Comparison of ENCODE assay signal across 8 mouse cellular contexts in the genomic region with DNA sequence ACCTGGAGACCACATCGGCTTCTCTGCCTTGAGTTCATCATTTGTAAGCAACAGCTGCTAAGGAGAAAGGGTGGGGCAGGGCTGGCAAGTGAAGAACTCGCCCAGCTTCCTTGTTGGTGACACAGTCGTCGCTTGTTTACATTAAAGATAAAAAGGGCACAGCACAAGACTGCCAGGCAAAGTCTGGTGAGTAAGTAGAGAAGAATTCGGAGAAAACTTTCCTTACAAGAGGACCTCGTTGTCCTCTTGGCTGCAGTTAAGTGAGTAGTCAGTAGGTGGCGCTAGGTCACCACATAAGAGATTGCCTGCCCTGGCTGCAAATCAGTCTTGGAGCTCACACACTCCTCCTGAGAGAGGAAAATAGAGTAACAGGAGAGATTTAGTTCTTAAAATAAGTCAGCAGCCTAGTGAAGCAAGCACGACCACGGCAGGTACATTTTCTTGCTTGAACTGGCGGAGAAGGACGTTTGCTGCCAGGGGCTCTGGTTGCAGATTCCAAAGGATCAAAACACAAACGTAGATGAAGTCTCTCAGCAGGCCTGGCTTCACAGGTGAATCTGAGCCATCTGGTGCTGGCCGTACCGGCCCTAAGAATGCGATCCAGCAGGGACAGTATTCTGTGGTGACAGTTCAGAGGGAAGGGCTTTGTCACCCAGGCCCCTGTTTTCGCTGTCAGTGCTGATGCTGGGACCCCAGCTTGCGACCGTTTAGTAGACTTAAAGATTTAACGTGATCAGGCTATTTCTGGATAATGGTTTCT. TPM values are rescaled to one million over a fixed set of nuclear protein-coding genes. Genes with fewer than 3 reads are reported as not detected.
DNase-seq lines count a peak whose midpoint lies in the region; ATAC-seq and TF ChIP-seq lines count a peak whose summit lies in the region.

No protein-coding gene starts in this region.

- peak overlapping the region; percentile 26; the same call in 1 of the 2 replicates for H3K4me2 ChIP-seq in embryonic facial prominence, embryonic 13.5 days
- no peak overlapping the region for H3K4me2 ChIP-seq in kidney, postnatal 0 days (ENCODE audit: low read length)
- H3K4me2 ChIP-seq in liver, embryonic 11.5 days, result no peak overlapping the region
- no peak overlapping the region for H3K4me2 ChIP-seq in neural tube, embryonic 11.5 days (ENCODE audit: low read depth)
- H3K4me2 ChIP-seq in stomach, embryonic 16.5 days (ENCODE audit: low read depth, low read length), result no peak overlapping the region

- peaks cover 9% of the 10 kb centered on the region; the same call in 1 of the 2 replicates for H3K4me1 ChIP-seq in embryonic facial prominence, embryonic 13.5 days
- H3K4me1 ChIP-seq in heart, embryonic 10.5 days, result peaks cover 6% of the 10 kb centered on the region; the same call in 1 of the 2 replicates
- H3K4me1 ChIP-seq in kidney, postnatal 0 days (replicated peaks; ENCODE audit: insufficient read depth, low read length), result no peaks in the 10 kb centered on the region
- H3K4me1 ChIP-seq in liver, embryonic 11.5 days (replicated peaks; ENCODE audit: control insufficient read depth, insufficient read depth, low read length), result no peaks in the 10 kb centered on the region; the same call in 1 of the 2 replicates
- H3K4me1 ChIP-seq in neural tube, embryonic 11.5 days (ENCODE audit: control insufficient read depth, insufficient read depth, low read length), result 0 out of 2 replicates have a peak, but pooled peaks cover 2% of the 10 kb centered on the region
- H3K4me1 ChIP-seq in stomach, embryonic 16.5 days (ENCODE audit: control insufficient read depth, insufficient read depth, low read length), result 0 out of 2 replicates have a peak, but pooled peaks cover 5% of the 10 kb centered on the region

- no peak overlapping the region for H3ac ChIP-seq in C2C12 (ENCODE audit: control insufficient read depth, insufficient read length, low read depth)

- no peaks in the 10 kb centered on the region for H3K9me3 ChIP-seq in embryonic facial prominence, embryonic 13.5 days
- H3K9me3 ChIP-seq in heart, embryonic 10.5 days, result no peaks in the 10 kb centered on the region
- H3K9me3 ChIP-seq in kidney, postnatal 0 days (replicated peaks; ENCODE audit: low read length), result no peaks in the 10 kb centered on the region
- peaks cover 5% of the 10 kb centered on the region; the same call in 1 of the 2 replicates for H3K9me3 ChIP-seq in liver, embryonic 11.5 days (ENCODE audit: control insufficient read depth, low read length)
- 0 out of 2 replicates have a peak, but pooled peaks cover 4% of the 10 kb centered on the region for H3K9me3 ChIP-seq in neural tube, embryonic 11.5 days (ENCODE audit: control insufficient read depth, low read length)
- H3K9me3 ChIP-seq in stomach, embryonic 16.5 days (replicated peaks; ENCODE audit: control insufficient read depth, low read length), result peaks cover 5% of the 10 kb centered on the region; the same call in 1 of the 2 replicates

- peak; percentile 62 for TF ChIP-seq CTCF in C2C12 (IDR thresholded peaks at IDR 0.05; ENCODE audit: control insufficient read depth, insufficient read depth, insufficient read length)
- TF ChIP-seq CTCF in kidney, postnatal 0 days (IDR thresholded peaks at IDR 0.05; ENCODE audit: low read depth), result peak; percentile 95

- WGBS in embryonic facial prominence, embryonic 13.5 days, result 23% methylated on average over 19 of the region's 19 CpGs
- 19% methylated on average over 19 of the region's 19 CpGs for WGBS in heart, embryonic 10.5 days
- 21% methylated on average over 19 of the region's 19 CpGs for WGBS in kidney, postnatal 0 days
- WGBS in liver, embryonic 11.5 days, result 27% methylated on average over 19 of the region's 19 CpGs
- WGBS in neural tube, embryonic 11.5 days, result 28% methylated on average over 19 of the region's 19 CpGs
- 21% methylated on average over 19 of the region's 19 CpGs for WGBS in stomach, embryonic 16.5 days

- no peaks in the 10 kb centered on the region for H3K36me3 ChIP-seq in C2C12 (ENCODE audit: control insufficient read depth, insufficient read depth)
- H3K36me3 ChIP-seq in embryonic facial prominence, embryonic 13.5 days, result no peaks in the 10 kb centered on the region
- H3K36me3 ChIP-seq in heart, embryonic 10.5 days, result no peaks in the 10 kb centered on the region
- no peaks in the 10 kb centered on the region for H3K36me3 ChIP-seq in kidney, postnatal 0 days (ENCODE audit: insufficient read depth, low read length)
- no peaks in the 10 kb centered on the region for H3K36me3 ChIP-seq in liver, embryonic 11.5 days (ENCODE audit: control insufficient read depth, insufficient read depth, low read length)
- no peaks in the 10 kb centered on the region for H3K36me3 ChIP-seq in neural tube, embryonic 11.5 days (ENCODE audit: control insufficient read depth, insufficient read depth, low read length)
- no peaks in the 10 kb centered on the region for H3K36me3 ChIP-seq in stomach, embryonic 16.5 days (ENCODE audit: control insufficient read depth, insufficient read depth, low read length)

- H3K9ac ChIP-seq in embryonic facial prominence, embryonic 13.5 days, result no peak overlapping the region
- no peak overlapping the region for H3K9ac ChIP-seq in kidney, postnatal 0 days (ENCODE audit: low read depth, low read length)
- H3K9ac ChIP-seq in liver, embryonic 11.5 days (ENCODE audit: low read depth, low read length), result no peak overlapping the region
- H3K9ac ChIP-seq in neural tube, embryonic 11.5 days (ENCODE audit: low read length), result peak overlapping the region; percentile 18
- H3K9ac ChIP-seq in stomach, embryonic 16.5 days (ENCODE audit: low read length), result peak overlapping the region; percentile 23; the same call in 1 of the 2 replicates

- ATAC-seq in embryonic facial prominence, embryonic 13.5 days (ENCODE audit: insufficient number of reproducible peaks, insufficient read depth, low FRiP score, low TSS enrichment, low read depth), result no peak
- ATAC-seq in kidney, postnatal 0 days (replicated peaks; ENCODE audit: low FRiP score, low read depth), result peak; percentile 50; the same call in 1 of the 2 replicates
- no peak for ATAC-seq in liver, embryonic 11.5 days (replicated peaks; ENCODE audit: low FRiP score)
- ATAC-seq in neural tube, embryonic 11.5 days (ENCODE audit: insufficient read depth, low FRiP score, low TSS enrichment), result 0 out of 2 replicates have a peak, but pooled peaks have one; percentile 40
- peak; percentile 58; the same call in 1 of the 2 replicates for ATAC-seq in stomach, embryonic 16.5 days (ENCODE audit: insufficient read depth, low FRiP score)

- no peaks in the 10 kb centered on the region for H3K27me3 ChIP-seq in C2C12 (ENCODE audit: control insufficient read depth, insufficient read depth, insufficient read length)
- H3K27me3 ChIP-seq in embryonic facial prominence, embryonic 13.5 days, result peaks cover 21% of the 10 kb centered on the region
- H3K27me3 ChIP-seq in heart, embryonic 10.5 days (ENCODE audit: insufficient read depth, poor library complexity, severe bottlenecking), result no peaks in the 10 kb centered on the region
- H3K27me3 ChIP-seq in kidney, postnatal 0 days (ENCODE audit: insufficient read depth, low read length), result no peaks in the 10 kb centered on the region
- no peaks in the 10 kb centered on the region for H3K27me3 ChIP-seq in liver, embryonic 11.5 days (replicated peaks; ENCODE audit: control insufficient read depth, insufficient read depth, low read length)
- H3K27me3 ChIP-seq in neural tube, embryonic 11.5 days (ENCODE audit: control insufficient read depth, insufficient read depth, low read length), result no peaks in the 10 kb centered on the region
- no peaks in the 10 kb centered on the region for H3K27me3 ChIP-seq in stomach, embryonic 16.5 days (ENCODE audit: control insufficient read depth, insufficient read depth, low read length)

- no peaks in the 10 kb centered on the region for H3K79me2 ChIP-seq in C2C12 (ENCODE audit: control insufficient read depth, insufficient read depth)

- H3K4me3 ChIP-seq in C2C12 (ENCODE audit: insufficient read depth, poor library complexity, severe bottlenecking), result no peak overlapping the region
- H3K4me3 ChIP-seq in embryonic facial prominence, embryonic 13.5 days, result no peak overlapping the region
- H3K4me3 ChIP-seq in heart, embryonic 10.5 days, result peak overlapping the region; percentile 7; the same call in 1 of the 2 replicates
- no peak overlapping the region for H3K4me3 ChIP-seq in kidney, postnatal 0 days (replicated peaks; ENCODE audit: low read depth, low read length)
- H3K4me3 ChIP-seq in liver, embryonic 11.5 days (ENCODE audit: low read depth, low read length), result no peak overlapping the region
- no peak overlapping the region for H3K4me3 ChIP-seq in neural tube, embryonic 11.5 days (ENCODE audit: low read depth, low read length)
- H3K4me3 ChIP-seq in stomach, embryonic 16.5 days (replicated peaks; ENCODE audit: low read length), result no peak overlapping the region

- DNase-seq in adrenal gland, postnatal 36 days, result peak; percentile 76 to 83
- peak; percentile 93 for DNase-seq in heart, embryonic 10.5 days (ENCODE audit: low spot score)
- DNase-seq in kidney, postnatal 0 days (ENCODE audit: low spot score), result peak; percentile 93
- DNase-seq in liver, embryonic 11.5 days (ENCODE audit: low spot score), result peak; percentile 78
- DNase-seq in neural tube, embryonic 11.5 days (ENCODE audit: low spot score), result peak; percentile 82

- no peak overlapping the region for H3K27ac ChIP-seq in embryonic facial prominence, embryonic 13.5 days
- H3K27ac ChIP-seq in heart, embryonic 10.5 days, result no peak overlapping the region
- no peak overlapping the region for H3K27ac ChIP-seq in kidney, postnatal 0 days
- H3K27ac ChIP-seq in liver, embryonic 11.5 days (ENCODE audit: low read depth, low read length), result no peak overlapping the region
- H3K27ac ChIP-seq in neural tube, embryonic 11.5 days (ENCODE audit: low read depth, low read length), result no peak overlapping the region
- no peak overlapping the region for H3K27ac ChIP-seq in stomach, embryonic 16.5 days (ENCODE audit: low read length)

- H3K79me3 ChIP-seq in C2C12 (ENCODE audit: low read depth), result no peaks in the 10 kb centered on the region

RNA-seq across cellular contexts. Expression of a gene that starts 24.2 kb away (rescaled TPM):
- 0.07 TPM for polyA plus RNA-seq in C2C12 (2012; fragmentation: generic; extraction: Trizol)
- not detected for total RNA-seq in adrenal gland, postnatal 36 days (2021)
- polyA plus RNA-seq in embryonic facial prominence, embryonic 13.5 days (2015; fragmentation: Nextera tagmentation; extraction: Ambion mirVana), result 0.11 and 0.53 TPM in 2 replicates
- polyA plus RNA-seq in heart, embryonic 10.5 days (2016; fragmentation: Nextera tagmentation; extraction: Ambion mirVana), result 0.13 and 0.14 TPM in 2 replicates
- polyA plus RNA-seq in kidney, postnatal 0 days (2015; fragmentation: Nextera tagmentation; extraction: Ambion mirVana), result 0.21 and 0.26 TPM in 2 replicates
- polyA plus RNA-seq in liver, embryonic 11.5 days (2014; fragmentation: Nextera tagmentation; extraction: Ambion mirVana), result 0.08 and 0.10 TPM in 2 replicates
- polyA plus RNA-seq in neural tube, embryonic 11.5 days (2014; fragmentation: Nextera tagmentation; extraction: Ambion mirVana), result 0.32 and 0.65 TPM in 2 replicates
- 0.05 and 0.10 TPM in 2 replicates for polyA plus RNA-seq in stomach, embryonic 16.5 days (2015; fragmentation: Nextera tagmentation; extraction: Ambion mirVana)

RNA-seq across cellular contexts. Expression of a gene that starts 53.4 kb away (rescaled TPM):
- polyA plus RNA-seq in C2C12 (2012; fragmentation: generic; extraction: Trizol), result 5.2 TPM
- total RNA-seq in adrenal gland, postnatal 36 days (2021), result 10 to 100 TPM; 15.1 to 24.3 TPM
- polyA plus RNA-seq in embryonic facial prominence, embryonic 13.5 days (2015; fragmentation: Nextera tagmentation; extraction: Ambion mirVana), result 26.3 and 26.4 TPM in 2 replicates
- polyA plus RNA-seq in heart, embryonic 10.5 days (2016; fragmentation: Nextera tagmentation; extraction: Ambion mirVana), result 14.7 and 18.0 TPM in 2 replicates
- 12.1 and 13.0 TPM in 2 replicates for polyA plus RNA-seq in kidney, postnatal 0 days (2015; fragmentation: Nextera tagmentation; extraction: Ambion mirVana)
- polyA plus RNA-seq in liver, embryonic 11.5 days (2014; fragmentation: Nextera tagmentation; extraction: Ambion mirVana), result 12.4 and 13.9 TPM in 2 replicates
- 17.9 and 18.3 TPM in 2 replicates for polyA plus RNA-seq in neural tube, embryonic 11.5 days (2014; fragmentation: Nextera tagmentation; extraction: Ambion mirVana)
- polyA plus RNA-seq in stomach, embryonic 16.5 days (2015; fragmentation: Nextera tagmentation; extraction: Ambion mirVana), result 18.9 and 19.4 TPM in 2 replicates

Comparison
In these comparisons a context has a peak if more than half of its experiments do, and no peak if none do; other contexts are left out.
1. ATAC-seq: peak in kidney, postnatal 0 days (single experiment), neural tube, embryonic 11.5 days (single experiment) and stomach, embryonic 16.5 days (single experiment); none in embryonic facial prominence, embryonic 13.5 days (single experiment) and liver, embryonic 11.5 days (single experiment).
2. H3K9ac ChIP-seq: peak in neural tube, embryonic 11.5 days (single experiment) and stomach, embryonic 16.5 days (single experiment); none in embryonic facial prominence, embryonic 13.5 days (single experiment), kidney, postnatal 0 days (single experiment) and liver, embryonic 11.5 days (single experiment).
3. Peak in every context shown above with its lines, with median percentiles within 50 percentile points of each other: DNase-seq.